Mouse (Mus musculus): ENCODE data around the gene Tbx3. TPM values are rescaled to one million over a fixed set of nuclear protein-coding genes. Genes with fewer than 3 reads are reported as not detected.

Tbx3 gene
- polyA plus RNA-seq, 2 experiments from 2014 or later = 0.28 TPM; not detected in 1

- no peak for ATAC-seq
Observed at GRCm38 (mm10) chr5:119680329-119681010, 10.0 kb downstream of the Tbx3 start.

GRCm38 (mm10) chr5:119681011-119681832 lies 10.8 kb downstream of the Tbx3 start:
- ATAC-seq = no peak

- ATAC-seq = no peak
Observed at GRCm38 (mm10) chr5:119681833-119682210, 11.4 kb downstream of the Tbx3 start.

GRCm38 (mm10) chr5:119682646-119683515 lies 12.4 kb downstream of the Tbx3 start:
- ATAC-seq = no peak

- no peak for ATAC-seq
Observed at GRCm38 (mm10) chr5:119683861-119684260, 13.4 kb downstream of the Tbx3 start.

GRCm38 (mm10) chr5:119684701-119685391 lies 14.4 kb downstream of the Tbx3 start:
- ATAC-seq = no peak

GRCm38 (mm10) chr5:119685446-119686198 lies 15.2 kb downstream of the Tbx3 start:
- no peak for ATAC-seq

- no peak for ATAC-seq
Observed at GRCm38 (mm10) chr5:119686199-119686964, 15.9 kb downstream of the Tbx3 start.

GRCm38 (mm10) chr5:119687005-119687855 lies 16.8 kb downstream of the Tbx3 start:
- no peak for ATAC-seq

- ATAC-seq = no peak
Observed at GRCm38 (mm10) chr5:119687856-119688206, 17.4 kb downstream of the Tbx3 start.

- ATAC-seq = no peak
Observed at GRCm38 (mm10) chr5:119688306-119688705, 17.8 kb downstream of the Tbx3 start.

GRCm38 (mm10) chr5:119688914-119689420 lies 18.5 kb downstream of the Tbx3 start:
- no peak for ATAC-seq

- ATAC-seq = no peak
Observed at GRCm38 (mm10) chr5:119689501-119689900, 19.0 kb downstream of the Tbx3 start.

- no peak for ATAC-seq
Observed at GRCm38 (mm10) chr5:119691075-119691474, 20.6 kb downstream of the Tbx3 start.

GRCm38 (mm10) chr5:119692425-119692824 lies 22.0 kb downstream of the Tbx3 start:
- no peak for ATAC-seq

- ATAC-seq = no peak
Observed at GRCm38 (mm10) chr5:119694914-119695313, 24.4 kb downstream of the Tbx3 start.

GRCm38 (mm10) chr5:119703031-119703430 lies 32.6 kb downstream of the Tbx3 start:
- no peak for ATAC-seq

GRCm38 (mm10) chr5:119704900-119705299 lies 34.4 kb downstream of the Tbx3 start:
- no peak for ATAC-seq

- ATAC-seq = no peak
Observed at GRCm38 (mm10) chr5:119706467-119706866, 36.0 kb downstream of the Tbx3 start.
